Mouse (Mus musculus): ENCODE measurements around the gene Stat4. TPM values are rescaled to one million over a fixed set of nuclear protein-coding genes. Genes with fewer than 3 reads are reported as not detected.

Gene Stat4
- polyA plus RNA-seq, 1 experiment from 2014 or later, result 0.46 TPM

DNA sequence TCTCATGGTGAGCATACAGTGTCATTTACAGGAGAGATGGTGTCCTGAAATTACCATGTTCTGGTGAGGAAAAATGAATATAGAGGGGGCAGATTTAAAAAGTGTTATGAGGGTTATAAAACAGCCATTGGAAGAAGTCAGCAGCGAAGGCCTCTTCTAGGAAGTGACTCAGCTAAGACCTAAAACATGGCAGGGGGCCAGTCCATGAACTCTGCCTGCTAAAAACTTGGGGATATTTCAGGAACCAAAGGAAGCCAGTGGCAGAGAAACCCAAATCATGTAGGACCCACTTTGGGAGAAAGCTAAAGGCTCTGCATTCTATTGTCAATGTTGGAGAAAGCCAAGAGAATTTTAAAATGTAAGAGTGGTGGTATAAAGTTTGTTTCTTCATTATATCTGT is 125.4 kb downstream of the Stat4 start:
- WGBS, result 54% methylated on average over 1 of the region's 1 CpGs

GRCm38 (mm10) chr1:52113067-52113665 is 126.2 kb downstream of the Stat4 start:
- no peak for TF ChIP-seq CTCF (IDR thresholded peaks at IDR 0.05; ENCODE audit: low read depth)
- peak; percentile 22 for DNase-seq (ENCODE audit: low spot score)
- Histone ChIP-seq H3K4me3 (ENCODE audit: low read depth, low read length) (peak overlapping the region; percentile 35), H3K27ac (replicated peaks) (peak overlapping the region; percentile 84), H3K9ac (ENCODE audit: low read length) (peak overlapping the region; percentile 57), H3K4me2 (replicated peaks; ENCODE audit: low read depth) (peak overlapping the region; percentile 48), H3K9me3 (ENCODE audit: control insufficient read depth, low read length) (no peaks in the 10 kb centered on the region), H3K27me3 (ENCODE audit: control insufficient read depth, insufficient read depth, low read length) (no peaks in the 10 kb centered on the region), H3K36me3 (ENCODE audit: control insufficient read depth, insufficient read depth, low read length) (no peaks in the 10 kb centered on the region), H3K4me1 (replicated peaks; ENCODE audit: control insufficient read depth, insufficient read depth) (no peaks in the 10 kb centered on the region; the same call in 1 of the 2 replicates)
- 17% methylated on average over 7 of the region's 7 CpGs for WGBS
- peak; percentile 51; the same call in 1 of the 2 replicates for ATAC-seq (ENCODE audit: low FRiP score, low TSS enrichment)

More for the DNA sequence above, 125.4 kb downstream of the Stat4 start:
- no peak overlapping the region for H3K9ac ChIP-seq (ENCODE audit: low read length)
- no peak overlapping the region for H3K27ac ChIP-seq (replicated peaks)
- TF ChIP-seq EP300 (optimal IDR thresholded peaks at IDR 0.05), result no peak
- TF ChIP-seq CTCF (IDR thresholded peaks at IDR 0.05; ENCODE audit: low read depth), result no peak
- no peaks in the 10 kb centered on the region for H3K9me3 ChIP-seq (ENCODE audit: control insufficient read depth, low read length)
- H3K4me2 ChIP-seq (replicated peaks; ENCODE audit: low read depth), result no peak overlapping the region
- H3K27me3 ChIP-seq (ENCODE audit: control insufficient read depth, insufficient read depth, low read length), result no peaks in the 10 kb centered on the region
- no peak overlapping the region for H3K4me3 ChIP-seq (ENCODE audit: low read depth, low read length)
- DNase-seq (ENCODE audit: low spot score) (no peak), ATAC-seq (ENCODE audit: low FRiP score, low TSS enrichment) (no peak)
- H3K4me1 ChIP-seq (replicated peaks; ENCODE audit: control insufficient read depth, insufficient read depth), result no peaks in the 10 kb centered on the region; the same call in 1 of the 2 replicates
- H3K36me3 ChIP-seq (ENCODE audit: control insufficient read depth, insufficient read depth, low read length), result no peaks in the 10 kb centered on the region

DNA sequence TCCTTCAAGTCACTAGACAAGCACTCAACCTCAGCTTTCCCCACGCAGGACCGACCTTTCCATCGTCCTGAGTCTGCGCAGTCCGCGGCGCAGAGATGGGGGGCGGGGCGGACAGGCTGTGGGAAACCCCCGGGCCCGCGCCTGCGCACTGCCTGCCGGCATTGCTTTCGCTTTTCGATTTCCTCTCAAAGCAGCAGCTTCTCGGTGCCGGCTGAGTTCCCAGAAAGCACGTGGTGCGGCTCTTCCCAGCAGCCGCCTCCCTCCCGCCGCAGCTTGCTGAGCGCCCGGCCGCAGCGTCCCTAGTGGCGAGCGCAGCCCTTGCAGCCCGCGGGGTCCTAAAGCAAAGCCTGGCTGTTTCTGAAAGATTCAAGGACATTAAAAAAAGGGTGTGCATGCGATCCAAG is 126.7 kb downstream of the Stat4 start:
- under 1% methylated on average over 26 of the region's 32 CpGs for WGBS
- peak overlapping the region; percentile 57 for H3K9ac ChIP-seq (ENCODE audit: low read length)
- H3K36me3 ChIP-seq (ENCODE audit: control insufficient read depth, insufficient read depth, low read length), result no peaks in the 10 kb centered on the region

GRCm38 (mm10) chr1:52116441-52116840 is 129.5 kb downstream of the Stat4 start:
- no peak overlapping the region for H3K4me2 ChIP-seq (replicated peaks; ENCODE audit: low read depth)
- H3K9me3 ChIP-seq (ENCODE audit: control insufficient read depth, low read length), result no peaks in the 10 kb centered on the region
- H3K9ac ChIP-seq (ENCODE audit: low read length), result no peak overlapping the region
- no peak overlapping the region for H3K27ac ChIP-seq (replicated peaks)
- H3K4me3 ChIP-seq (ENCODE audit: low read depth, low read length), result no peak overlapping the region
- DNase-seq (ENCODE audit: low spot score) (no peak), ATAC-seq (ENCODE audit: low FRiP score, low TSS enrichment) (no peak)
- H3K36me3 ChIP-seq (ENCODE audit: control insufficient read depth, insufficient read depth, low read length), result no peaks in the 10 kb centered on the region
- TF ChIP-seq EP300 (optimal IDR thresholded peaks at IDR 0.05) (no peak), CTCF (IDR thresholded peaks at IDR 0.05; ENCODE audit: low read depth) (no peak)
- H3K27me3 ChIP-seq (ENCODE audit: control insufficient read depth, insufficient read depth, low read length), result no peaks in the 10 kb centered on the region
- no peaks in the 10 kb centered on the region; the same call in 1 of the 2 replicates for H3K4me1 ChIP-seq (replicated peaks; ENCODE audit: control insufficient read depth, insufficient read depth)
- WGBS, result 68% methylated on average over 3 of the region's 3 CpGs

More for the DNA sequence above, 126.7 kb downstream of the Stat4 start:
- peak overlapping the region; percentile 48 for H3K4me2 ChIP-seq (replicated peaks; ENCODE audit: low read depth)
- peak overlapping the region; percentile 35 for H3K4me3 ChIP-seq (ENCODE audit: low read depth, low read length)
- no peaks in the 10 kb centered on the region; the same call in 1 of the 2 replicates for H3K4me1 ChIP-seq (replicated peaks; ENCODE audit: control insufficient read depth, insufficient read depth)
- no peaks in the 10 kb centered on the region for H3K27me3 ChIP-seq (ENCODE audit: control insufficient read depth, insufficient read depth, low read length)
- peak overlapping the region; percentile 84 for H3K27ac ChIP-seq (replicated peaks)
- TF ChIP-seq EP300 (optimal IDR thresholded peaks at IDR 0.05) (no peak), CTCF (IDR thresholded peaks at IDR 0.05; ENCODE audit: low read depth) (peak; percentile 100)
- H3K9me3 ChIP-seq (ENCODE audit: control insufficient read depth, low read length), result no peaks in the 10 kb centered on the region
- ATAC-seq (ENCODE audit: low FRiP score, low TSS enrichment) (peak; percentile 97), DNase-seq (ENCODE audit: low spot score) (peak; percentile 98)

DNA sequence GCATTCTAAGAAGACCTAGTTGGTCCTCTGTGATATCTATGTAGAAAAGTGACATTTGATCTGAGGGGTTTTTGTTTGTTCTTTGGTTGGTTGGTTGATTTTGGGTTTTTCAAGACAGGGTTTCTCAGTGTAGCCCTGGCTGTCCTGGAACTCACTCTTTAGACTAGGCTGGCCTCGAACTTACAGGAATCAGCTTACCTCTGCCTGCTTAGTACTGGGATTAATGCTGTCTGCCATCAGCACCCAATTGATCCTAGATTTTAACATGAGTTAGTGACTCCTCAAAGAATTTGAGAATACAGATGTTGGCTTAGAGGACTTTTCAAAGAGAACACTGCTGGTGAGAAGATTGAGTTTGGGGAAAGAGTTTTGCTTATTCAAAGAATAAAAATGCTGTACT is 130.8 kb downstream of the Stat4 start:
- no peaks in the 10 kb centered on the region; the same call in 1 of the 2 replicates for H3K4me1 ChIP-seq (replicated peaks; ENCODE audit: control insufficient read depth, insufficient read depth)
- ATAC-seq (ENCODE audit: low FRiP score, low TSS enrichment) (no peak), DNase-seq (ENCODE audit: low spot score) (no peak)
- no peak overlapping the region for H3K4me3 ChIP-seq (ENCODE audit: low read depth, low read length)
- no peak overlapping the region for H3K9ac ChIP-seq (ENCODE audit: low read length)
- no peaks in the 10 kb centered on the region for H3K27me3 ChIP-seq (ENCODE audit: control insufficient read depth, insufficient read depth, low read length)
- H3K36me3 ChIP-seq (ENCODE audit: control insufficient read depth, insufficient read depth, low read length), result 0 out of 2 replicates have a peak, but pooled peaks cover 4% of the 10 kb centered on the region
- H3K4me2 ChIP-seq (replicated peaks; ENCODE audit: low read depth), result no peak overlapping the region
- TF ChIP-seq CTCF (IDR thresholded peaks at IDR 0.05; ENCODE audit: low read depth) (no peak), EP300 (optimal IDR thresholded peaks at IDR 0.05) (no peak)
- 98% methylated on average over 1 of the region's 1 CpGs for WGBS
- no peak overlapping the region for H3K27ac ChIP-seq (replicated peaks)
- H3K9me3 ChIP-seq (ENCODE audit: control insufficient read depth, low read length), result no peaks in the 10 kb centered on the region

GRCm38 (mm10) chr1:52118860-52119591 is 132.1 kb downstream of the Stat4 start, which contains the start of gene Stat1:
Gene Stat1 (plus strand): TSS chr1:52119440.
- H3K27me3 ChIP-seq (ENCODE audit: control insufficient read depth, insufficient read depth, low read length), result no peaks in the 10 kb centered on the region
- H3K9ac ChIP-seq (ENCODE audit: low read length), result peak within 1 kb of the TSS; percentile 84
- H3K4me2 ChIP-seq (replicated peaks; ENCODE audit: low read depth), result peak within 1 kb of the TSS; percentile 77
- peak within 1 kb of the TSS; percentile 81 for H3K4me3 ChIP-seq (ENCODE audit: low read depth, low read length)
- H3K4me1 ChIP-seq (replicated peaks; ENCODE audit: control insufficient read depth, insufficient read depth), result no peaks in the 10 kb centered on the region
- 0 out of 2 replicates have a peak, but pooled peaks cover 4% of the 10 kb centered on the region for H3K36me3 ChIP-seq (ENCODE audit: control insufficient read depth, insufficient read depth, low read length)
- DNase-seq (ENCODE audit: low spot score), result peak; percentile 97
- no peak for TF ChIP-seq EP300 (optimal IDR thresholded peaks at IDR 0.05)
- peak; percentile 60 for TF ChIP-seq CTCF (IDR thresholded peaks at IDR 0.05; ENCODE audit: low read depth)
- ATAC-seq (ENCODE audit: low FRiP score, low TSS enrichment), result peak; percentile 96
- H3K9me3 ChIP-seq (ENCODE audit: control insufficient read depth, low read length), result no peaks in the 10 kb centered on the region
- peak within 1 kb of the TSS; percentile 84 for H3K27ac ChIP-seq (replicated peaks)
- WGBS, result 3% methylated on average over 37 of the region's 37 CpGs

All from stomach, postnatal 0 days (tissue).